Comparison of ENCODE assay signal across 9 mouse cellular contexts in the genomic region with DNA sequence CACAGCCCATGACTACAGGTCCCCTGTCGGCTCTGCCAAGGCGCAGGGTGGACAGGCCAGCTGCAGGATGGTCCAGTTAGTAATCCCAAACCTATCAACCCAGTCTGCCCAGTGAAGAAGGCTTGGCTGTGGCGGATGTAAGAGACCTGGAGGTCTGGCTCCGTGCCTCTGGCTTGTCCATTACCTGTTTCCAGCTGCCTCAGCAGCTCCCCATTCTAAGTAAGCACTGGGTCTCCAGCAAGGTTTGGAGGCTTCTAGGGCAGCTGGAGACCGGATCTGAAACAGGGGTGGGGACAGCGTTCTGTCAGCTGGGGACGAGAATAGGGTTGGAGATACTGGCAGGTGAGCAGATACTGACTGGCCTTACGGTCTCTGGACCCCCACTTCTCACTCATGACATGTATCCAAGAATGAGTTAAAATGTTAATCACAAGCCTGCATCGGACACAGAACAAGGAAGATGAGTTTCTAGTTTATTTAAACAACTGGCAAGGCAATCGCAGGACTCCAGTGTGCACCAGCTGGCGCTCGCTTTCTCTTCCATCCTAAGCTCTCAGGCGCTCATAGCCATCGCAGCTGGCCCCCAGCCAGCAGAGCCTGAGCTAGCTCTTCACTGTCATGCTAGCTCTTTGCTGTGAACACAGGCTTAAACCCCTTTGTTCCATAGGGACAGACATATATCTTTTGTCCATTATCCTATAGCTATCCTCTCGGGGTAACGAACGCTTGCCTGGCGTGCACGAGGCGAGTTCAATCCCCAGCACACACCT. TPM values are rescaled to one million over a fixed set of nuclear protein-coding genes. Genes with fewer than 3 reads are reported as not detected.
DNase-seq lines count a peak whose midpoint lies in the region; ATAC-seq and TF ChIP-seq lines count a peak whose summit lies in the region.
"Had no signal": no experiment of that assay in that cellular context is flagged by ENCODE, and none has a peak within 500 bp of the region (broad histone marks: within the 10 kb centered on the region; RNA-seq: fewer than 3 reads in every experiment).

No protein-coding gene starts in this region.

- intact Hi-C loops in left cerebral cortex, postnatal 25 days (cut with DNase I): no loop called here

- TF ChIP-seq CTCF in stomach, postnatal 0 days (IDR thresholded peaks at IDR 0.05; ENCODE audit: low read depth): no peak

- no peak for ATAC-seq in embryonic facial prominence, embryonic 14.5 days (ENCODE audit: low read depth)
- ATAC-seq in stomach, embryonic 15.5 days (ENCODE audit: insufficient read depth, low FRiP score, low read depth): no peak
- ATAC-seq in stomach, postnatal 0 days (ENCODE audit: low FRiP score, low TSS enrichment): no peak
- ATAC-seq in intestine, embryonic 16.5 days: no peak
- ATAC-seq in kidney, embryonic 16.5 days (ENCODE audit: low FRiP score, low TSS enrichment): no peak

- no peak overlapping the region for H3K9ac ChIP-seq in embryonic facial prominence, embryonic 14.5 days (ENCODE audit: low read depth, low read length)
- H3K9ac ChIP-seq in stomach, embryonic 15.5 days: no peak overlapping the region
- no peak overlapping the region for H3K9ac ChIP-seq in stomach, postnatal 0 days (ENCODE audit: low read length)
- 0 out of 2 replicates have a peak overlapping the region, but pooled peaks have one; percentile 6 for H3K9ac ChIP-seq in intestine, embryonic 16.5 days (ENCODE audit: low read depth, low read length)
- H3K9ac ChIP-seq in kidney, embryonic 16.5 days (replicated peaks; ENCODE audit: low read length): no peak overlapping the region

- 0 out of 2 replicates have a peak, but pooled peaks cover 4% of the 10 kb centered on the region for H3K4me1 ChIP-seq in embryonic facial prominence, embryonic 14.5 days (ENCODE audit: control insufficient read depth, insufficient read depth, low read length)
- peaks cover 26% of the 10 kb centered on the region for H3K4me1 ChIP-seq in embryonic facial prominence, embryonic 10.5 days
- peaks cover 11% of the 10 kb centered on the region; the same call in 1 of the 2 replicates for H3K4me1 ChIP-seq in stomach, embryonic 15.5 days
- no peaks in the 10 kb centered on the region; the same call in none of the 2 replicates for H3K4me1 ChIP-seq in stomach, postnatal 0 days (replicated peaks; ENCODE audit: control insufficient read depth, insufficient read depth)
- H3K4me1 ChIP-seq in intestine, embryonic 16.5 days (ENCODE audit: control insufficient read depth, insufficient read depth, low read length): peaks cover 56% of the 10 kb centered on the region
- H3K4me1 ChIP-seq in kidney, embryonic 16.5 days (ENCODE audit: insufficient read depth, low read length): peaks cover 2% of the 10 kb centered on the region; the same call in 1 of the 2 replicates

- H3K27ac ChIP-seq in embryonic facial prominence, embryonic 14.5 days (replicated peaks; ENCODE audit: low read depth, low read length): no peak overlapping the region
- no peak overlapping the region for H3K27ac ChIP-seq in embryonic facial prominence, embryonic 10.5 days (replicated peaks)
- peak overlapping the region; percentile 46 for H3K27ac ChIP-seq in stomach, embryonic 15.5 days
- H3K27ac ChIP-seq in stomach, postnatal 0 days (replicated peaks): no peak overlapping the region; the same call in 1 of the 2 replicates
- H3K27ac ChIP-seq in intestine, embryonic 16.5 days (ENCODE audit: low read length): peak overlapping the region; percentile 65
- H3K27ac ChIP-seq in kidney, embryonic 16.5 days (ENCODE audit: low read length): no peak overlapping the region

- TF ChIP-seq EP300 in stomach, postnatal 0 days (optimal IDR thresholded peaks at IDR 0.05): no peak

- H3K27me3 ChIP-seq in embryonic facial prominence, embryonic 14.5 days (replicated peaks; ENCODE audit: control insufficient read depth, insufficient read depth, low read length): no peaks in the 10 kb centered on the region
- peaks cover 16% of the 10 kb centered on the region for H3K27me3 ChIP-seq in embryonic facial prominence, embryonic 10.5 days (replicated peaks; ENCODE audit: low read depth, poor library complexity, severe bottlenecking)
- H3K27me3 ChIP-seq in stomach, embryonic 15.5 days (replicated peaks): no peaks in the 10 kb centered on the region
- H3K27me3 ChIP-seq in stomach, postnatal 0 days (ENCODE audit: control insufficient read depth, insufficient read depth, low read length): no peaks in the 10 kb centered on the region
- H3K27me3 ChIP-seq in intestine, embryonic 16.5 days (replicated peaks; ENCODE audit: control insufficient read depth, insufficient read depth, low read length): no peaks in the 10 kb centered on the region
- no peaks in the 10 kb centered on the region for H3K27me3 ChIP-seq in kidney, embryonic 16.5 days (ENCODE audit: insufficient read depth, low read length)

- H3K9me3 ChIP-seq in embryonic facial prominence, embryonic 14.5 days (ENCODE audit: control insufficient read depth, low read length): no peaks in the 10 kb centered on the region
- H3K9me3 ChIP-seq in embryonic facial prominence, embryonic 10.5 days: no peaks in the 10 kb centered on the region
- no peaks in the 10 kb centered on the region for H3K9me3 ChIP-seq in stomach, embryonic 15.5 days
- no peaks in the 10 kb centered on the region for H3K9me3 ChIP-seq in stomach, postnatal 0 days (ENCODE audit: control insufficient read depth, low read length)
- H3K9me3 ChIP-seq in intestine, embryonic 16.5 days (ENCODE audit: control insufficient read depth, low read length): no peaks in the 10 kb centered on the region
- H3K9me3 ChIP-seq in kidney, embryonic 16.5 days (ENCODE audit: low read length): no peaks in the 10 kb centered on the region

- no peaks in the 10 kb centered on the region for H3K36me3 ChIP-seq in embryonic facial prominence, embryonic 14.5 days (ENCODE audit: control insufficient read depth, insufficient read depth, low read length)
- no peaks in the 10 kb centered on the region for H3K36me3 ChIP-seq in embryonic facial prominence, embryonic 10.5 days (replicated peaks)
- H3K36me3 ChIP-seq in stomach, embryonic 15.5 days: no peaks in the 10 kb centered on the region
- no peaks in the 10 kb centered on the region for H3K36me3 ChIP-seq in stomach, postnatal 0 days (ENCODE audit: control insufficient read depth, insufficient read depth, low read length)
- no peaks in the 10 kb centered on the region for H3K36me3 ChIP-seq in intestine, embryonic 16.5 days (ENCODE audit: control insufficient read depth, insufficient read depth, low read length)
- no peaks in the 10 kb centered on the region for H3K36me3 ChIP-seq in kidney, embryonic 16.5 days (ENCODE audit: insufficient read depth, low read length)

- 82% methylated on average over 20 of the region's 20 CpGs for WGBS in embryonic facial prominence, embryonic 14.5 days
- WGBS in embryonic facial prominence, embryonic 10.5 days: 89% methylated on average over 20 of the region's 20 CpGs
- 62% methylated on average over 20 of the region's 20 CpGs for WGBS in stomach, embryonic 15.5 days
- 69% methylated on average over 20 of the region's 20 CpGs for WGBS in stomach, postnatal 0 days
- 61% methylated on average over 20 of the region's 20 CpGs for WGBS in intestine, embryonic 16.5 days
- 88% methylated on average over 20 of the region's 20 CpGs for WGBS in kidney, embryonic 16.5 days

- no peak overlapping the region for H3K4me3 ChIP-seq in embryonic facial prominence, embryonic 14.5 days (ENCODE audit: low read depth, low read length)
- no peak overlapping the region for H3K4me3 ChIP-seq in embryonic facial prominence, embryonic 10.5 days
- no peak overlapping the region for H3K4me3 ChIP-seq in stomach, embryonic 15.5 days (replicated peaks)
- no peak overlapping the region for H3K4me3 ChIP-seq in stomach, postnatal 0 days (ENCODE audit: low read depth, low read length)
- H3K4me3 ChIP-seq in intestine, embryonic 16.5 days (ENCODE audit: low read length): no peak overlapping the region
- H3K4me3 ChIP-seq in kidney, embryonic 16.5 days (ENCODE audit: low read length): no peak overlapping the region

- no peak overlapping the region for H3K4me2 ChIP-seq in embryonic facial prominence, embryonic 14.5 days (ENCODE audit: low read depth, low read length)
- no peak overlapping the region for H3K4me2 ChIP-seq in stomach, embryonic 15.5 days
- no peak overlapping the region for H3K4me2 ChIP-seq in stomach, postnatal 0 days (replicated peaks; ENCODE audit: low read depth)
- H3K4me2 ChIP-seq in intestine, embryonic 16.5 days (ENCODE audit: low read depth, low read length): no peak overlapping the region
- no peak overlapping the region for H3K4me2 ChIP-seq in kidney, embryonic 16.5 days (replicated peaks; ENCODE audit: low read depth, low read length)

- DNase-seq in embryonic facial prominence, embryonic 14.5 days (ENCODE audit: low spot score): peak; percentile 69
- no peak for DNase-seq in embryonic facial prominence, embryonic 10.5 days (ENCODE audit: low spot score)
- no peak for DNase-seq in stomach, postnatal 0 days (ENCODE audit: low spot score)
- DNase-seq in frontal cortex, adult 2 months (ENCODE audit: extremely low spot score in 1 of 2, low spot score in 1 of 2): no peak
- DNase-seq in left cerebral cortex, postnatal 25 days (ENCODE audit: low spot score in 2 of 2): no peak
- DNase-seq: lung, postnatal 36 days had no signal

RNA-seq across cellular contexts. Expression of a gene that starts 9.8 kb away (rescaled TPM):
- 31.4 and 34.7 TPM in 2 replicates for polyA plus RNA-seq in embryonic facial prominence, embryonic 14.5 days (2014; fragmentation: Nextera tagmentation; extraction: Ambion mirVana)
- polyA plus RNA-seq in embryonic facial prominence, embryonic 10.5 days (2016; fragmentation: Nextera tagmentation; extraction: Ambion mirVana): 16.7 and 17.5 TPM in 2 replicates
- polyA plus RNA-seq in stomach, embryonic 15.5 days (2015; fragmentation: Nextera tagmentation; extraction: Ambion mirVana): 29.7 and 31.7 TPM in 2 replicates
- 19.1 TPM in 2 replicates for polyA plus RNA-seq in stomach, postnatal 0 days (2015; fragmentation: Nextera tagmentation; extraction: Ambion mirVana)
- 35.2 and 38.1 TPM in 2 replicates for polyA plus RNA-seq in intestine, embryonic 16.5 days (2015; fragmentation: Nextera tagmentation; extraction: Ambion mirVana)
- 17.4 and 17.6 TPM in 2 replicates for polyA plus RNA-seq in frontal cortex, adult 2 months (2012; rRNA removed)
- 10 to 100 TPM; 17.1 to 22.0 TPM for total RNA-seq in left cerebral cortex, postnatal 25 days (2021)
- 22.2 and 24.4 TPM in 2 replicates for polyA plus RNA-seq in kidney, embryonic 16.5 days (2015; fragmentation: Nextera tagmentation; extraction: Ambion mirVana)

Comparison
In these comparisons a context has a peak if more than half of its experiments do, and no peak if none do; other contexts are left out.
1. H3K27ac ChIP-seq: peak in stomach, embryonic 15.5 days (single experiment) and intestine, embryonic 16.5 days (single experiment); none in embryonic facial prominence, embryonic 14.5 days (single experiment), embryonic facial prominence, embryonic 10.5 days (single experiment), stomach, postnatal 0 days (single experiment) and kidney, embryonic 16.5 days (single experiment).